In genomic region chr5:150294306-150294705, GRCm38 (mm10) we compare ENCODE assay signal across 13 mouse cellular contexts.
DNase-seq lines count a peak whose midpoint lies in the region; ATAC-seq and TF ChIP-seq lines count a peak whose summit lies in the region.
"Had no signal": no experiment of that assay in that cellular context is flagged by ENCODE, and none has a peak within 500 bp of the region (broad histone marks: within the 10 kb centered on the region; RNA-seq: fewer than 3 reads in every experiment).

No protein-coding gene starts in this region.

- H3K9ac ChIP-seq in kidney, postnatal 0 days (ENCODE audit: low read depth, low read length): no peak overlapping the region
- H3K9ac ChIP-seq in kidney, embryonic 16.5 days (replicated peaks; ENCODE audit: low read length): no peak overlapping the region
- no peak overlapping the region for H3K9ac ChIP-seq in heart, adult 2 months (ENCODE audit: low read depth, low read length)
- 0 out of 2 replicates have a peak overlapping the region, but pooled peaks have one; percentile 55 for H3K9ac ChIP-seq in heart, postnatal 0 days (replicated peaks; ENCODE audit: low read depth, low read length)
- H3K9ac ChIP-seq: embryonic facial prominence, embryonic 12.5 days; kidney, embryonic 15.5 days; lung, embryonic 15.5 days had no signal

- TF ChIP-seq POLR2A in heart, adult 2 months (IDR thresholded peaks at IDR 0.05; ENCODE audit: insufficient read depth, low read depth, low read length): no peak

- H3K9me3 ChIP-seq in kidney, postnatal 0 days (replicated peaks; ENCODE audit: low read length): no peaks in the 10 kb centered on the region
- H3K9me3 ChIP-seq in kidney, embryonic 16.5 days (ENCODE audit: low read length): no peaks in the 10 kb centered on the region
- no peaks in the 10 kb centered on the region for H3K9me3 ChIP-seq in heart, postnatal 0 days (replicated peaks; ENCODE audit: control insufficient read depth, low read length)
- H3K9me3 ChIP-seq: embryonic facial prominence, embryonic 12.5 days; kidney, embryonic 15.5 days; lung, embryonic 15.5 days had no signal

- H3K4me1 ChIP-seq in kidney, postnatal 0 days (replicated peaks; ENCODE audit: insufficient read depth, low read length): 0 out of 2 replicates have a peak, but pooled peaks cover 6% of the 10 kb centered on the region
- peaks cover 9% of the 10 kb centered on the region for H3K4me1 ChIP-seq in kidney, embryonic 16.5 days (ENCODE audit: insufficient read depth, low read length)
- peaks cover 9% of the 10 kb centered on the region for H3K4me1 ChIP-seq in heart, adult 2 months (ENCODE audit: control insufficient read depth, insufficient read depth, low read length)
- H3K4me1 ChIP-seq in heart, postnatal 0 days (ENCODE audit: control insufficient read depth, insufficient read depth): peaks cover 29% of the 10 kb centered on the region
- H3K4me1 ChIP-seq: lung, embryonic 15.5 days had no signal

- TF ChIP-seq EP300 in heart, adult 2 months (IDR thresholded peaks at IDR 0.05; ENCODE audit: insufficient read depth, low read depth, low read length): no peak
- peak; percentile 20; the same call in 1 of the 2 replicates for TF ChIP-seq EP300 in heart, postnatal 0 days (IDR thresholded peaks at IDR 0.05; ENCODE audit: low read depth)

- TF ChIP-seq CTCF in kidney, postnatal 0 days (IDR thresholded peaks at IDR 0.05; ENCODE audit: low read depth): no peak
- no peak for TF ChIP-seq CTCF in heart, adult 2 months (IDR thresholded peaks at IDR 0.05)
- TF ChIP-seq CTCF in heart, postnatal 0 days (IDR thresholded peaks at IDR 0.05; ENCODE audit: low read depth): no peak

- H3K27me3 ChIP-seq in kidney, postnatal 0 days (ENCODE audit: insufficient read depth, low read length): no peaks in the 10 kb centered on the region
- H3K27me3 ChIP-seq in kidney, embryonic 16.5 days (ENCODE audit: insufficient read depth, low read length): no peaks in the 10 kb centered on the region
- H3K27me3 ChIP-seq in heart, adult 2 months (ENCODE audit: control insufficient read depth, insufficient read depth, low read length): no peaks in the 10 kb centered on the region
- H3K27me3 ChIP-seq in heart, postnatal 0 days (ENCODE audit: control insufficient read depth, insufficient read depth, low read length): no peaks in the 10 kb centered on the region
- H3K27me3 ChIP-seq: embryonic facial prominence, embryonic 12.5 days; kidney, embryonic 15.5 days; lung, embryonic 15.5 days had no signal

- peak; percentile 45 for DNase-seq in kidney, postnatal 0 days (ENCODE audit: low spot score)
- DNase-seq in embryo, embryonic 10 days (ENCODE audit: low spot score): peak; percentile 21
- peak; percentile 32 to 37 for DNase-seq in heart, adult 2 months
- peak; percentile 74 for DNase-seq in heart, postnatal 0 days (ENCODE audit: low spot score)
- no peak for DNase-seq in thymus, postnatal 10 days (ENCODE audit: low spot score in 2 of 2)
- DNase-seq: cerebellum, adult 2 months; thymus, adult 18-20 months had no signal

- no peak overlapping the region for H3K27ac ChIP-seq in kidney, postnatal 0 days
- H3K27ac ChIP-seq in kidney, embryonic 16.5 days (ENCODE audit: low read length): no peak overlapping the region
- peak overlapping the region; percentile 90 for H3K27ac ChIP-seq in heart, adult 2 months
- peak overlapping the region; percentile 97 for H3K27ac ChIP-seq in heart, postnatal 0 days (ENCODE audit: low read depth)
- H3K27ac ChIP-seq: embryonic facial prominence, embryonic 12.5 days; kidney, embryonic 15.5 days; lung, embryonic 15.5 days had no signal

- no peaks in the 10 kb centered on the region for H3K36me3 ChIP-seq in kidney, postnatal 0 days (ENCODE audit: insufficient read depth, low read length)
- H3K36me3 ChIP-seq in kidney, embryonic 16.5 days (ENCODE audit: insufficient read depth, low read length): no peaks in the 10 kb centered on the region
- peaks cover 6% of the 10 kb centered on the region; the same call in 1 of the 2 replicates for H3K36me3 ChIP-seq in heart, adult 2 months (ENCODE audit: control insufficient read depth, insufficient read depth, low read length)
- H3K36me3 ChIP-seq in heart, postnatal 0 days (replicated peaks; ENCODE audit: control insufficient read depth, insufficient read depth, low read length): no peaks in the 10 kb centered on the region
- H3K36me3 ChIP-seq: embryonic facial prominence, embryonic 12.5 days; kidney, embryonic 15.5 days; lung, embryonic 15.5 days had no signal

- no peak overlapping the region for H3K4me2 ChIP-seq in kidney, postnatal 0 days (ENCODE audit: low read length)
- H3K4me2 ChIP-seq in kidney, embryonic 16.5 days (replicated peaks; ENCODE audit: low read depth, low read length): no peak overlapping the region
- peak overlapping the region; percentile 59; the same call in 1 of the 2 replicates for H3K4me2 ChIP-seq in heart, postnatal 0 days (ENCODE audit: low read depth, low read length)
- H3K4me2 ChIP-seq: embryonic facial prominence, embryonic 12.5 days; kidney, embryonic 15.5 days; lung, embryonic 15.5 days had no signal

- 51% methylated on average over 11 of the region's 11 CpGs for WGBS in kidney, postnatal 0 days
- WGBS in kidney, embryonic 16.5 days: 54% methylated on average over 11 of the region's 11 CpGs
- 27% methylated on average over 11 of the region's 11 CpGs for WGBS in heart, adult 2 months
- WGBS in heart, postnatal 0 days: 22% methylated on average over 11 of the region's 11 CpGs

- ATAC-seq in kidney, postnatal 0 days (replicated peaks; ENCODE audit: low FRiP score, low read depth): no peak
- ATAC-seq in kidney, embryonic 16.5 days (ENCODE audit: low FRiP score, low TSS enrichment): no peak
- peak; percentile 47 for ATAC-seq in heart, postnatal 0 days (ENCODE audit: insufficient read depth, low read depth)
- no peak for ATAC-seq in granulocyte monocyte progenitor cell, adult 5-6 weeks (replicated peaks; ENCODE audit: poor library complexity, severe bottlenecking)
- ATAC-seq in frontal cortex, adult (ENCODE audit: low TSS enrichment): no peak

- H3K79me2 ChIP-seq in heart, adult 2 months (replicated peaks; ENCODE audit: control insufficient read depth, insufficient read depth, low read length): peaks cover 9% of the 10 kb centered on the region

- no peak overlapping the region for H3K4me3 ChIP-seq in kidney, postnatal 0 days (replicated peaks; ENCODE audit: low read depth, low read length)
- no peak overlapping the region for H3K4me3 ChIP-seq in kidney, embryonic 16.5 days (ENCODE audit: low read length)
- no peak overlapping the region for H3K4me3 ChIP-seq in heart, adult 2 months
- H3K4me3 ChIP-seq in heart, postnatal 0 days (ENCODE audit: low read depth, low read length): no peak overlapping the region
- H3K4me3 ChIP-seq: embryonic facial prominence, embryonic 12.5 days; kidney, embryonic 15.5 days; lung, embryonic 15.5 days had no signal

- intact Hi-C loops in heart, adult 2 months (cut with DNase I): loop anchor here (2.0 to 5.0 kb wide), 2 partner anchors 38 to 62 kb away; no protein-coding TSS in a partner anchor

Comparison
In these comparisons a context has a peak if more than half of its experiments do, and no peak if none do; other contexts are left out.
1. DNase-seq: peak in kidney, postnatal 0 days (single experiment), embryo, embryonic 10 days (single experiment), heart, adult 2 months (2 of 2) and heart, postnatal 0 days (single experiment); none in thymus, postnatal 10 days (0 of 2).
2. H3K27ac ChIP-seq: peak in heart, adult 2 months (single experiment) and heart, postnatal 0 days (single experiment); none in kidney, postnatal 0 days (single experiment) and kidney, embryonic 16.5 days (single experiment).